Mouse (Mus musculus) left cerebral cortex, postnatal 36 days (tissue): ENCODE measurements around the gene Vim. TPM values are rescaled to one million over a fixed set of nuclear protein-coding genes. Genes with fewer than 3 reads are reported as not detected.
A peak's percentile ranks its signal among the peaks of the same experiment; 100 is the strongest.
"Not testable (repeated sequence)": the region's sequence is repeated elsewhere in the genome, so short reads cannot be mapped to it uniquely, and the experiment has no call there.

Source experiments
- DNase-seq, 2 experiments: peaks; one replicate each; pipeline ENCODE4 v3.0.0; 2021 to 2022; ENCODE audit warnings: low spot score in 2 of 2, mixed read lengths in 1 of 2
- intact Hi-C: fragments of 180-260 bp; cut with DNase I; formaldehyde crosslinking; loops from one replicate; pipeline ENCODE4 v1.15.1; 2025
- total RNA-seq, 2 experiments: library from RNA; stranded (reverse); gene quantifications; 2 replicates each; pipeline ENCODE4 v1.2.3; 2021

Gene Vim
- total RNA-seq, 2 experiments from 2014 or later = 55.9 to 57.9 TPM

GRCm38 (mm10) chr2:13559303-13559702 is 14.4 kb upstream of the Vim start:
- intact Hi-C loops = no loop called here
- no peak for DNase-seq

GRCm38 (mm10) chr2:13559729-13560128 is 14.0 kb upstream of the Vim start:
- no peak for DNase-seq

DNA sequence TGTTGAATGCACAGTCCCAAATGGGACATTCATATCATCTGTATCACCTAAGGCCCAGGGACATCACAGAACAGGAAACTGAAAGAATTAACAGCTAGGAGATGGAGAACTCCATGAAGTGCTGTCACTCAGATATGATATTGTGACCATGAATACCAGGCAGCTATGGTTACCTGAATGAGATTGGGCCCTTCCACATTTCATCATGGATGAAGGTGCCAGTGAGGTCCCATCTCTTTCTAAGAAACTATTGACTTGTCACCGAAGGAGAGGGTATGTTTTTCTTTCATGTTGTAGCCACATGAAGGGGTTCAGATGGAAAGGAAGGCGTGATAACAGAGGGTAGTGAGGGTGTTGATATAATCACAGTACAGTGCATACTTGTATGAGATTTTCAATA is 13.3 kb upstream of the Vim start:
- intact Hi-C loops = no loop called here
- no peak for DNase-seq

More at GRCm38 (mm10) chr2:13559729-13560128, 14.0 kb upstream of the Vim start:
- intact Hi-C loops = no loop called here

DNA sequence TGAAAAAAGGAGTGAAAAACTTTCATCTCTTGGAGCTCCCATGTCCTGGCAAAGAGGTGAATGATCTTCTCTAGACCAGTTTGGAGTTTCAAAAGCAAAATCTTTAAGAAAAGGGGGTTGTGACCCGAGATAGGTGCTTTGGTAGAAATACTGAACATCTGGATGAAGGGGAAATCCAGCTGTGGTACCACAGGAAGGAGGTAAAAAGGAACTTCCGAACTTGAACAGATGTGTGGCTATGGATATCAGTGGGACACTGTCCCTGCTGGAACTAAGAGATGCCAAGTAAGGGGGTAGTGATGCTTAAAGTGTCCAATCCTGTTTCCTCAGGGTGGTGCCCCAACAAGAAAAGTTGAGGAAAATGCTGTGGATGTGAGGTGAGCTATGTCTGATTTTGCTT is 3.6 kb upstream of the Vim start:
- intact Hi-C loops = loop anchor here (10.0 kb wide), 1 partner anchor 155 kb away; no protein-coding TSS in a partner anchor
- no peak for DNase-seq

- DNase-seq = no peak
- intact Hi-C loops = loop anchor here (10.0 kb wide), 1 partner anchor 157 kb away; no protein-coding TSS in a partner anchor
These were observed 1.6 kb upstream of the Vim start for GRCm38 (mm10) chr2:13572101-13572553.

GRCm38 (mm10) chr2:13572647-13573407 is 900 bp upstream of the Vim start:
- intact Hi-C loops = loop anchor here (10.0 kb wide), 1 partner anchor 158 kb away; no protein-coding TSS in a partner anchor
- no peak for DNase-seq

DNA sequence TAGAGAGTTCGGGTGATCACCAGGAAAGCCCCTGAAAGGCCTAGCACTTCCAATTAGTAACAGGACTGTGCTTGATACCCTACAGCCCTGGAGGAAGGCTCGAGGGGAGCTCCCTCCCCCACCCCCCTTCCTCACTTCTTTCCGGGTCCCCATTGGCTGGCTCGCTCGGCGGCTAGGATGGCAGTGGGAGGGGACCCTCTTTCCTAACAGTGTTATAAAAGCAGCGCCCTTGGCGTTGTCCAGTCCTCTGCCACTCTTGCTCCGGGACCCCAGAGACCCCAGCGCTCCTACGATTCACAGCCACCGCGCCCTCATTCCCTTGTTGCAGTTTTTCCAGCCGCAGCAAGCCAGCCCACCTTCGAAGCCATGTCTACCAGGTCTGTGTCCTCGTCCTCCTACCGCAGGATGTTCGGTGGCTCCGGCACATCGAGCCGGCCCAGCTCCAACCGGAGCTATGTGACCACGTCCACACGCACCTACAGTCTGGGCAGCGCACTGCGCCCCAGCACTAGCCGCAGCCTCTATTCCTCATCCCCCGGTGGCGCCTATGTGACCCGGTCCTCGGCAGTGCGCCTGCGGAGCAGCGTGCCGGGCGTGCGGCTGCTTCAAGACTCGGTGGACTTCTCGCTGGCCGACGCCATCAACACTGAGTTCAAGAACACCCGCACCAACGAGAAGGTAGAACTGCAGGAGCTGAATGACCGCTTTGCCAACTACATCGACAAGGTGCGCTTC is 506 bp downstream of the Vim start:
- intact Hi-C loops = loop anchor here (2.0 to 10.0 kb wide), 2 partner anchors 29 to 159 kb away; partner anchors contain the start of gene Trdmt1

DNA sequence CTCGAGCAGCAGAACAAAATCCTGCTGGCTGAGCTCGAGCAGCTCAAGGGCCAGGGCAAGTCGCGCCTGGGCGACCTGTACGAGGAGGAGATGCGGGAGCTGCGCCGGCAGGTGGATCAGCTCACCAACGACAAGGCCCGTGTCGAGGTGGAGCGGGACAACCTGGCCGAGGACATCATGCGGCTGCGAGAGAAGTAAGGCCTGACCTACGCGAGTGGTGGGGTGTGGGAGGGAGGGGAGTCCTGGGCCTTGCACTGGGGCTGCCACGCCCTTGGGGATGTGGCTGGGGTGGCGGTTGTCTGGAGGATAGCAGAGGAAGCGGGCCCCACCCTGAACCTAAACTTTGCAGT is 1.0 kb downstream of the Vim start:
- DNase-seq = no peak

More for the DNA sequence above, 506 bp downstream of the Vim start:
- DNase-seq = peak; percentile 23 to 33

GRCm38 (mm10) chr2:13575287-13575801 is 1.6 kb downstream of the Vim start:
- intact Hi-C loops = loop anchor here (2.0 to 10.0 kb wide), 3 partner anchors 31 to 283 kb away; partner anchors contain the start of gene Trdmt1

More for the DNA sequence above, 1.0 kb downstream of the Vim start:
- intact Hi-C loops = loop anchor here (2.0 to 10.0 kb wide), 3 partner anchors 30 to 282 kb away; partner anchors contain the start of gene Trdmt1

GRCm38 (mm10) chr2:13575926-13576325 is 2.2 kb downstream of the Vim start:
- no peak for DNase-seq

More at GRCm38 (mm10) chr2:13575287-13575801, 1.6 kb downstream of the Vim start:
- peak; percentile 30 to 62 for DNase-seq

DNA sequence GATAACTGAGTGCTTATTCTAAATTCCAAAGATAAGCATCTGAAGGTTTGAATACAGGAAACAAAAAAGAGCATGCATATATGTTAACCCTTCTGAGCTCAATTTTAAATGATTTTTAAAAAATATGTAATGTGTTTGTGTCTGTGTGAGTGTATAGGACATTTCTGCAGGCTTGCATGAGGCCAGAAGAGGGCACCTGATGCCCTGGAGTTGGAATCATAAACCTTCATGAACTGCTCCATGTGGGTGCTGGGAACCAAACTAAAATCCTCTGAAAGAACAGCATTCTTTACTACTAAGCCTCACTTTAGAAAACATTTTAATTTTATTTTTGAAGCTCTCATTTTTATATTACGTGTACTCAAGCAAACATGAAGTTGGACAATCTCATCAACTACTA is 3.7 kb downstream of the Vim start:
- intact Hi-C loops = loop anchor here (5.0 to 10.0 kb wide), 2 partner anchors 163 to 285 kb away; no protein-coding TSS in a partner anchor
- no peak for DNase-seq

More at GRCm38 (mm10) chr2:13575926-13576325, 2.2 kb downstream of the Vim start:
- intact Hi-C loops = loop anchor here (2.0 to 10.0 kb wide), 3 partner anchors 31 to 284 kb away; partner anchors contain the start of gene Trdmt1

GRCm38 (mm10) chr2:13578473-13579152 is 4.9 kb downstream of the Vim start:
- intact Hi-C loops = loop anchor here (5.0 to 10.0 kb wide), 2 partner anchors 164 to 286 kb away; no protein-coding TSS in a partner anchor
- no peak for DNase-seq

GRCm38 (mm10) chr2:13579315-13579714 is 5.6 kb downstream of the Vim start:
- DNase-seq = no peak
- intact Hi-C loops = loop anchor here (5.0 to 10.0 kb wide), 2 partner anchors 165 to 287 kb away; no protein-coding TSS in a partner anchor

DNA sequence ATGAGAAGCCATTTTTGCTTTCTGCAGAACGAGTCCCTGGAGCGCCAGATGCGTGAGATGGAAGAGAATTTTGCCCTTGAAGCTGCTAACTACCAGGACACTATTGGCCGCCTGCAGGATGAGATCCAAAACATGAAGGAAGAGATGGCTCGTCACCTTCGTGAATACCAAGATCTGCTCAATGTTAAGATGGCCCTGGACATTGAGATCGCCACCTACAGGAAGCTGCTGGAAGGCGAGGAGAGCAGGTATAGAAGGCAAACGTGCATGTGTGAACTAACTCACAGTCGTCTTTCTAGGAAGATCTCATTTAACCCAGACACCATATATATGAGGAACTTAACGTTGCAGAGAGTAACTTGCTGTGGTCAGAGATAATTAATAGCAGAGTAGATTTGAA is 6.3 kb downstream of the Vim start:
- no peak for DNase-seq
- intact Hi-C loops = loop anchor here (5.0 to 10.0 kb wide), 2 partner anchors 165 to 288 kb away; no protein-coding TSS in a partner anchor

DNA sequence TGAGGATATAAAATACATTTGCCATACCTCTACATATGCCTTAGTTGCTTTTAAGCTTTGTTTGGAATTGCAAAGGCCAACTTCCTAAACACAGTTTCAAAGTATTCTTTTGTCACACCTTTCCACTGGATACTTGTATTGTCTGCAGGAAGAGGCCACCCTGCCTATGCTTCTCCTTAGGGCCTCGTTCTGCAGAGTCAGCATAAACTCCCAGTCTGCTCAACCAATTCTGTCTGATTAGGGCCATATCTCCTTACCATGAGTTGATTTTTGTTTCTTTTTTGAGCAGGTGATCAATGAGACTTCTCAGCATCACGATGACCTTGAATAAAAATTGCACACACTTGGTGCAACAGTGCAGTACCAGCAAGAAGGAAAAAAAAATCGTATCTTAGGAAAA is 8.5 kb downstream of the Vim start:
- DNase-seq = no peak
- intact Hi-C loops = no loop called here

GRCm38 (mm10) chr2:13583746-13584145 is 10.0 kb downstream of the Vim start:
- intact Hi-C loops, DNase-seq: not testable (repeated sequence)

GRCm38 (mm10) chr2:13593328-13593727 is 19.6 kb downstream of the Vim start:
- intact Hi-C loops = no loop called here
- no peak for DNase-seq

DNA sequence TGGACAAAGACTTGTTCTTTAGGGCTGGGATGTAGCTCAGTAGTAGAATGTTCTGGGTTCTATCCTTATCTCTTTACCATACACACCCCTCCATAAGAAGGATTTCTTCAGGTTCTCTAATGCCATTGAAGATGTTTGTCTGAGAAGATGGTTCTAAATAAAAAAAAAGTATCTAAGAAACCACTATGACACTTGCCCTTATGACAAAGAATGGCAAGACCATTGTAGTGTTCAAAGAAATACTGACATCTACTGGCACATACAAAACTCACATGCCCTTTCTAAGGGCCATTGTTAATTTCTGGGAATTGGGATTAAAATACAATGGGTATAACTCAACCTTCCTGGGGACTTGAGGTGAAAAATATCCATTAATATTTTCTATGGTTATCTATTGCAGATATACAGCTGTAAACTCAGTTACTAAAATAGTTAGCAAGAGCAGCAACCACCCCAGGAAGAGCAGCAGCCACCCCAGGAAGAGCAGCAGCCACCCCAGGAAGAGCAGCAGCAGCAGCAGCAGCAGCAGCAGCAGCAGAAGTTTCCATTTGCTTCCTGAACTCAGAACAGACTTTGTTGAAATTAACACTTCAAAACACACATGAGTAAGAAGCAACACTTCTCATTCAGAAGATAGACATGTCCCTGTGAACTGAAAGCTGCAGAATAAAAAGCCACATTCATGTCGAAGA is 23.4 kb downstream of the Vim start:
- DNase-seq = no peak
- intact Hi-C loops = loop anchor here (2.0 kb wide), 1 partner anchor 306 kb away; no protein-coding TSS in a partner anchor
